Mouse (Mus musculus) lung, postnatal 0 days (tissue): ENCODE data around the gene Osbp2.
"Not testable (repeated sequence)": the region's sequence is repeated elsewhere in the genome, so short reads cannot be mapped to it uniquely, and the experiment has no call there.

Experiments
- CTCF ChIP-seq: IDR thresholded peaks from 2 replicates; pipeline ENCODE4 v1.5.1; 2016; ENCODE audit warnings: antibody characterized with exemption, mild to moderate bottlenecking
- EP300 ChIP-seq: IDR thresholded peaks from 2 replicates; pipeline ENCODE4 v1.6.1; 2016; ENCODE audit warnings: antibody characterized with exemption, mild to moderate bottlenecking, control low read depth

- not testable (repeated sequence) for TF ChIP-seq CTCF, EP300
Observed at GRCm38 (mm10) chr11:3911440-3911839, 47.7 kb upstream of the Osbp2 start.
